Mouse (Mus musculus): ENCODE results near the gene Gpr31b. TPM values are rescaled to one million over a fixed set of nuclear protein-coding genes. Genes with fewer than 3 reads are reported as not detected.
"Not testable (repeated sequence)": the region's sequence is repeated elsewhere in the genome, so short reads cannot be mapped to it uniquely, and the experiment has no call there.

The Gpr31b gene
- polyA plus RNA-seq (2015; fragmentation: Nextera tagmentation; extraction: Ambion mirVana), result not detected in 2 replicates

DNA sequence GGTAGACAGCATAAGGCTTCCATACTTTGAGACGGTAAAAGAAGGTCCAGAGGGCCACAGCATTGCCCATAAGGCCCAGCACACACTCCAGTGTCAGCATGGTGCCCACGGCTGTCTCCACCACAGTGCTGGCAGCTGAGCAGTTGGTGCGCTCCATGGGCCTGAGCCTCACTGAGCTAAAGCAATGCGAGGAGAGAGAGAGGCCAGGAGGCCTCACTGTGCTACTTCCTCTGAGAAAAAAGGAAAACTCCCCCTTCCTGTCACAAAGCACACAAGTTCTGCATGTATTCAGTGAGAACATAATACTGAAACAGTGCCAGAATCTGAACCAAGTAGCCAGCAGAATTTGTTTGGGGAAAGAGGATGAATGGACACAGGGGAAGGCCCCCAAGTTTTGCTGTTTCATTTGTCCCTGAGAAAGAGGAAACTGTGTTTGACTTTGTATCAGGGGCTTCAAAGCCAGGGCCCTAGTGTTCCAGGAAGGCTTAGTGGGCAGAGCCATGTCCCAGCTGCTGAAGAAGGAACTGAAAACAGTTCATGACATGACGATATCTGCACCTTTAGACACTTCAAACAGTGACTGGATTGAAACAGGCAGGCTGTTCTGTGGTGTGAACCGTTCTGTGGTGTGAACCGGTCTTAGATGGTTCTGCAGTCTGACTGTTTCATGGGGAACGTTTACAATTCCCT, at the start of gene Gpr31b:
Gene Gpr31b, minus strand, starts transcription at position 173 of the 690 bp plus-strand sequence.
- not testable (repeated sequence) for H3K27me3 ChIP-seq (ENCODE audit: control insufficient read depth, insufficient read depth, low read depth, low read length); H3K9ac ChIP-seq (ENCODE audit: low read depth, low read length); H3K4me3 ChIP-seq (ENCODE audit: low read depth, low read length); H3K36me3 ChIP-seq (ENCODE audit: control insufficient read depth, insufficient read depth); H3K9me3 ChIP-seq (replicated peaks; ENCODE audit: control insufficient read depth, low read length); H3K4me1 ChIP-seq (ENCODE audit: control insufficient read depth, low read depth, low read length); ATAC-seq (ENCODE audit: low read depth); H3K27ac ChIP-seq (ENCODE audit: low read length); H3K4me2 ChIP-seq (ENCODE audit: low read depth, low read length)
- no CpG with 5 or more reads among the region's 8 CpGs for whole genome bisulfite sequencing (ENCODE audit: insufficient replicate concordance)

GRCm38 (mm10) chr17:13092960-13093359, 40.9 kb upstream of the Gpr31b start:
- not testable (repeated sequence) for H3K4me3 ChIP-seq (ENCODE audit: low read depth, low read length); H3K9ac ChIP-seq (ENCODE audit: low read depth, low read length); H3K36me3 ChIP-seq (ENCODE audit: control insufficient read depth, insufficient read depth); ATAC-seq (ENCODE audit: low read depth); H3K4me2 ChIP-seq (ENCODE audit: low read depth, low read length); H3K4me1 ChIP-seq (ENCODE audit: control insufficient read depth, low read depth, low read length); H3K27me3 ChIP-seq (ENCODE audit: control insufficient read depth, insufficient read depth, low read depth, low read length); H3K27ac ChIP-seq (ENCODE audit: low read length); H3K9me3 ChIP-seq (replicated peaks; ENCODE audit: control insufficient read depth, low read length)
- WGBS (ENCODE audit: insufficient replicate concordance), result no CpG with 5 or more reads among the region's 4 CpGs

- not testable (repeated sequence) for H3K9me3 ChIP-seq (replicated peaks; ENCODE audit: control insufficient read depth, low read length); H3K4me2 ChIP-seq (ENCODE audit: low read depth, low read length); H3K27ac ChIP-seq (ENCODE audit: low read length); H3K4me3 ChIP-seq (ENCODE audit: low read depth, low read length); H3K36me3 ChIP-seq (ENCODE audit: control insufficient read depth, insufficient read depth); ATAC-seq (ENCODE audit: low read depth); H3K9ac ChIP-seq (ENCODE audit: low read depth, low read length); H3K27me3 ChIP-seq (ENCODE audit: control insufficient read depth, insufficient read depth, low read depth, low read length); H3K4me1 ChIP-seq (ENCODE audit: control insufficient read depth, low read depth, low read length)
- 60% methylated on average over 5 of the region's 8 CpGs for WGBS (ENCODE audit: insufficient replicate concordance)
Observed at GRCm38 (mm10) chr17:13092100-13092764, 40.1 kb upstream of the Gpr31b start.

DNA sequence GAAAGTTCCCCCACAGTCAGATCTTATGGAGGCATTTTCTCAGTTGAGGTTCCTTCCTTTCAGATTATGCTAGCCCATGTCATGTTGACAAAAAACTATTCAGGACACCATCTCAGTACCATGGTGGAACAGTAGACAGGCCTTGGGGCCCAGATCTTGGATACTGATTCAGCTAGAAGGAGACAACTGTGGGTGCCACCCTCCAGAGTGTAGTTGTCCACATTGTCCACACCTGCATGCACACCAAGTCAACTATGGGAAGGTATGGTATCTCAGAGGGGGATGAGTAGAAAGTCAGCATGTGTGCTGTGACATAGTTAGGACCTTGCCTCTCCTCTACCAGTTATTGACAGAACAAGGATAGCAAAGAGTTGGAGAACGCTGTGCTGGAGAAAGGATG, 39.4 kb upstream of the Gpr31b start:
- H3K4me2 ChIP-seq (ENCODE audit: low read depth, low read length); H3K36me3 ChIP-seq (ENCODE audit: control insufficient read depth, insufficient read depth); H3K9ac ChIP-seq (ENCODE audit: low read depth, low read length); H3K4me1 ChIP-seq (ENCODE audit: control insufficient read depth, low read depth, low read length); H3K9me3 ChIP-seq (replicated peaks; ENCODE audit: control insufficient read depth, low read length); H3K27ac ChIP-seq (ENCODE audit: low read length); ATAC-seq (ENCODE audit: low read depth); H3K27me3 ChIP-seq (ENCODE audit: control insufficient read depth, insufficient read depth, low read depth, low read length); H3K4me3 ChIP-seq (ENCODE audit: low read depth, low read length): not testable (repeated sequence)
- no CpG with 5 or more reads among the region's 1 CpGs for WGBS (ENCODE audit: insufficient replicate concordance)

DNA sequence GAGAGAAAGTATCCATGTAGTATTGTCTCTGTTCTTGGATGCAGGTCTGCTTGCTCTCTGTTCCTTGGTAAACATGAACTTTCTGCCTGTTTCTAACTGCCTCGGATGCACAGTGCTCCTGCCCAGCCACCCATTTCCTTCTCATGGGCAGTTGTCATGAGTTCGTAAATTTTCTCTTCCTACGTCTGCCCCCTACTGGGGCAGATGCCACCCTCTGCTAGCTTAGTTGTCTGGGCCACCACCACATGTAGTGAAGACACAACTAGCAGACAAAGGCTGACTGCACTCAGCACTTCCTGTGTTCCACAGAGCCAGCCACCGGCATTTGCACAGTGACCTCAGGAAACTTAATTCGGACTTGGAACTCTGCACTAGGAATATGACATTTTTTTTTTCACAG, 17.1 kb upstream of the Gpr31b start:
- not testable (repeated sequence) for H3K4me2 ChIP-seq (ENCODE audit: low read depth, low read length); ATAC-seq (ENCODE audit: low read depth); H3K4me1 ChIP-seq (ENCODE audit: control insufficient read depth, low read depth, low read length); H3K27me3 ChIP-seq (ENCODE audit: control insufficient read depth, insufficient read depth, low read depth, low read length); H3K36me3 ChIP-seq (ENCODE audit: control insufficient read depth, insufficient read depth); H3K9me3 ChIP-seq (replicated peaks; ENCODE audit: control insufficient read depth, low read length); H3K27ac ChIP-seq (ENCODE audit: low read length); H3K9ac ChIP-seq (ENCODE audit: low read depth, low read length); H3K4me3 ChIP-seq (ENCODE audit: low read depth, low read length)
- WGBS (ENCODE audit: insufficient replicate concordance), result 27% methylated on average over 3 of the region's 5 CpGs

- not testable (repeated sequence) for ATAC-seq (ENCODE audit: low read depth); H3K4me2 ChIP-seq (ENCODE audit: low read depth, low read length); H3K4me3 ChIP-seq (ENCODE audit: low read depth, low read length); H3K4me1 ChIP-seq (ENCODE audit: control insufficient read depth, low read depth, low read length); H3K27ac ChIP-seq (ENCODE audit: low read length); H3K36me3 ChIP-seq (ENCODE audit: control insufficient read depth, insufficient read depth); H3K27me3 ChIP-seq (ENCODE audit: control insufficient read depth, insufficient read depth, low read depth, low read length); H3K9me3 ChIP-seq (replicated peaks; ENCODE audit: control insufficient read depth, low read length); H3K9ac ChIP-seq (ENCODE audit: low read depth, low read length)
- 55% methylated on average over 1 of the region's 4 CpGs for WGBS (ENCODE audit: insufficient replicate concordance)
Observed at GRCm38 (mm10) chr17:13067864-13068385, 15.8 kb upstream of the Gpr31b start.

DNA sequence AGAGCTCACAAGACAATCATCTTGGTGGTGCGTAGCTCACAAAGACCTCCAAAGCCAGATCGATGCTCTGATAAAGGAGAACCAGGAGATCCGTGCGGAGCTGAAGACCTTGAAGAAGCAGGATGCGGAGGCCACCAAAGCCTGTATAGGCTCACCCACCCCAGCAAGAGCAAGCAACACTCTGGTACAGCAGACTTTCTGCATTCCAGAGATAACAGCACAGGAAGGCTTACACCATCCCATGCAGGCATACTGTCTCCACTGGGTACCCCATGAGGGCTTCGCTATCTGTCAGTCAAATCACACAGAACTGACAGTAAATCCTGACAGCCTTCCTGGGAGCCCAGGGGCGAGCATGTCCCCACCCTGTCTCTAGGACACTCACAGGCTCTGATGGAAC, 10.8 kb upstream of the Gpr31b start:
- not testable (repeated sequence) for H3K9me3 ChIP-seq (replicated peaks; ENCODE audit: control insufficient read depth, low read length); ATAC-seq (ENCODE audit: low read depth); H3K27ac ChIP-seq (ENCODE audit: low read length); H3K9ac ChIP-seq (ENCODE audit: low read depth, low read length); H3K4me2 ChIP-seq (ENCODE audit: low read depth, low read length); H3K36me3 ChIP-seq (ENCODE audit: control insufficient read depth, insufficient read depth); H3K4me3 ChIP-seq (ENCODE audit: low read depth, low read length); H3K4me1 ChIP-seq (ENCODE audit: control insufficient read depth, low read depth, low read length); H3K27me3 ChIP-seq (ENCODE audit: control insufficient read depth, insufficient read depth, low read depth, low read length)
- 61% methylated on average over 4 of the region's 7 CpGs for WGBS (ENCODE audit: insufficient replicate concordance)

DNA sequence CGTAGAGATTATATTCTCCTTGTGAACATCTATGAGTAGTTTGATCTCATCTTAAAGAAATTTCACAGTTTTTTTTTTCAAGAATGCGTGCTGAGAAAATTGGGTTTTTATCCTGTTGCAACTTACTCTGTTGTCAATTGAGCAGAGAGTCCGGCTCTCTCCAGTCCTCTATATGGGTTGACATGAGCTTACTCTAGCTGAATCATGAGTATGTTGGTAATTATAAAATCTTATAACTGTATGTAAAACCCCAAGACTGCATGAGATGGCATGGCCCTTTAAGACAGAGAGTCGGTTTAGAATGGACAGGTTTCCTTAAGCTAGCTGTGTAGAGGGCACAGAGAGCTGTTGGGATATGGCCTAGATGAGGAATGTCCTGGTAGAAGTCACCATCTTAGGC, 8.7 kb upstream of the Gpr31b start, which contains the start of gene Tcp10b:
Gene Tcp10b, plus strand, starts transcription at position 301 of the 400 bp plus-strand sequence.
- H3K4me2 ChIP-seq (ENCODE audit: low read depth, low read length); H3K9me3 ChIP-seq (replicated peaks; ENCODE audit: control insufficient read depth, low read length); H3K27me3 ChIP-seq (ENCODE audit: control insufficient read depth, insufficient read depth, low read depth, low read length); H3K4me1 ChIP-seq (ENCODE audit: control insufficient read depth, low read depth, low read length); H3K36me3 ChIP-seq (ENCODE audit: control insufficient read depth, insufficient read depth); H3K4me3 ChIP-seq (ENCODE audit: low read depth, low read length); ATAC-seq (ENCODE audit: low read depth); H3K27ac ChIP-seq (ENCODE audit: low read length); H3K9ac ChIP-seq (ENCODE audit: low read depth, low read length): not testable (repeated sequence)
- 72% methylated on average over 4 of the region's 4 CpGs for WGBS (ENCODE audit: insufficient replicate concordance)
